Mouse (Mus musculus): ENCODE measurements at regions not wholly inside any gene's neighbourhood (a gene's known extent, or its start where the extent isn't known, plus 50 kb on each side); places are given as distances from the start of the nearest gene placed in this dataset.

DNA sequence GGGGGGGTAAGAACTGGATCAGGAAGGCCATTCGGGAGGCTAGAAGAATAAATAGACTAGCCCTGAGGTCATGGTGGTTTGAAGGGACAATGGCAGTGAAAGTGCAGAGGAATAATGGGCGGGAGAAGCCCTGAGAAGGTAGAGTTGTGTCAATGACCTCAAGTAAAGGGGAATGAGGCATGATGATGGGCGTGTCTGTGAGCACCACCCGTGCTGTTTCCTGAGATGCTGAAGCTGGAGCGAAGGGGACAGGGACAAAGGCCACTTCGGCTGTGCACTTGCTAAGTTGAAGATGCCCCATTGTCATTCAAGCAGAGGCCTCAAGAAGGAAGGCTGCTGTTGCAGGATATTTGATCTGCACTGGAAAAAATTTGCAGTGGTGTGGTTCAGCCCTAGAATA lies 69.5 kb downstream of the Adra2a start:
- TF ChIP-seq POLR2A (IDR thresholded peaks at IDR 0.05; ENCODE audit: insufficient read length, low read depth), result no peak
- TF ChIP-seq MYOD1 (IDR thresholded peaks at IDR 0.05; ENCODE audit: control insufficient read depth in 1 of 3, insufficient read length in 2 of 3, low read depth in 2 of 3), result no peak
- no peak for TF ChIP-seq CEBPB (IDR thresholded peaks at IDR 0.05; ENCODE audit: insufficient read depth, poor library complexity, severe bottlenecking)
- no peak for TF ChIP-seq POLR2AphosphoS2 (IDR thresholded peaks at IDR 0.05; ENCODE audit: insufficient read length, low read depth)
- no peak for TF ChIP-seq TCF3 (IDR thresholded peaks at IDR 0.05; ENCODE audit: insufficient read length, low read depth)
- no peak for TF ChIP-seq MAX (IDR thresholded peaks at IDR 0.05; ENCODE audit: low read depth)
- TF ChIP-seq E2F4 (IDR thresholded peaks at IDR 0.05; ENCODE audit: insufficient read depth), result no peak

Data from myocyte (in vitro differentiated cells).